Comparison of ENCODE assay signal across 8 mouse cellular contexts in the genomic region with DNA sequence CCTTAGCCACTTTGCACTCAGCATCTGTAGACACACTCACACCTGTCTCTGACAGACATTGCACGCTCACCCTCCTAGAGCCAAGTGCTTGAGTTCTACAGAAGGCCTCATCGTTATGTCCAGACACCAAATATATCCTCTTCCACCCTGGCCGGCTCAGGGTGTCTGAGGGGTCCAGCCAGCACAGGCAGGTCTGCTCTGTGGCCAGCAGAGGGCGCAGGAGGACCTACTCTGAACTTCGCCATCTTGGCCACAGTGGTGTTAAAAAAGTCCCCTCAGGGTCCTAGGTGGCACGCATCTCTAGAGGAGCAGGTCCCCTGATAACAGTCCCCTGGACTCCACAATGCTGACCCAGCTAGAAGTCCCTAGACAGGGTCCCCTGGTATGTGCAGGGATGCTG.
DNase-seq lines count a peak whose midpoint lies in the region; ATAC-seq lines count a peak whose summit lies in the region.

No protein-coding gene starts in this region.

- peaks cover 42% of the 10 kb centered on the region for H3K27me3 ChIP-seq in limb, embryonic 10.5 days (ENCODE audit: low read depth, poor library complexity, severe bottlenecking)
- no peaks in the 10 kb centered on the region for H3K27me3 ChIP-seq in midbrain, embryonic 15.5 days (replicated peaks)
- H3K27me3 ChIP-seq in stomach, embryonic 16.5 days (ENCODE audit: control insufficient read depth, insufficient read depth, low read length): no peaks in the 10 kb centered on the region

- H3K9ac ChIP-seq in midbrain, embryonic 15.5 days: no peak overlapping the region
- H3K9ac ChIP-seq in stomach, embryonic 16.5 days (ENCODE audit: low read length): no peak overlapping the region

- no peaks in the 10 kb centered on the region for H3K36me3 ChIP-seq in limb, embryonic 10.5 days
- no peaks in the 10 kb centered on the region for H3K36me3 ChIP-seq in midbrain, embryonic 15.5 days (replicated peaks)
- H3K36me3 ChIP-seq in stomach, embryonic 16.5 days (ENCODE audit: control insufficient read depth, insufficient read depth, low read length): no peaks in the 10 kb centered on the region

- H3K9me3 ChIP-seq in limb, embryonic 10.5 days (replicated peaks): no peaks in the 10 kb centered on the region
- H3K9me3 ChIP-seq in midbrain, embryonic 15.5 days: no peaks in the 10 kb centered on the region
- no peaks in the 10 kb centered on the region for H3K9me3 ChIP-seq in stomach, embryonic 16.5 days (replicated peaks; ENCODE audit: control insufficient read depth, low read length)

- no peak overlapping the region for H3K4me3 ChIP-seq in limb, embryonic 10.5 days
- H3K4me3 ChIP-seq in midbrain, embryonic 15.5 days: no peak overlapping the region
- no peak overlapping the region for H3K4me3 ChIP-seq in stomach, embryonic 16.5 days (replicated peaks; ENCODE audit: low read length)

- WGBS in limb, embryonic 10.5 days: 6% methylated on average over 6 of the region's 6 CpGs
- 7% methylated on average over 6 of the region's 6 CpGs for WGBS in midbrain, embryonic 15.5 days
- WGBS in stomach, embryonic 16.5 days: 12% methylated on average over 6 of the region's 6 CpGs

- peak; percentile 82 for ATAC-seq in granulocyte monocyte progenitor cell, adult 5-6 weeks (replicated peaks; ENCODE audit: poor library complexity, severe bottlenecking)
- ATAC-seq in midbrain, embryonic 15.5 days (replicated peaks): peak; percentile 46
- 0 out of 2 replicates have a peak, but pooled peaks have one; percentile 20 for ATAC-seq in stomach, embryonic 16.5 days (ENCODE audit: insufficient read depth, low FRiP score)

- DNase-seq in heart, adult 18-20 months: peak; percentile 29 to 78
- DNase-seq in heart, adult 11 months: no peak
- DNase-seq in embryo, embryonic 11 days: peak; percentile 92
- DNase-seq in kidney, adult 18-20 months: peak; percentile 57
- peak; percentile 94 for DNase-seq in limb, embryonic 10.5 days (ENCODE audit: low spot score)

- H3K4me1 ChIP-seq in limb, embryonic 10.5 days: peaks cover 50% of the 10 kb centered on the region
- H3K4me1 ChIP-seq in midbrain, embryonic 15.5 days: peaks cover 5% of the 10 kb centered on the region; the same call in 1 of the 2 replicates
- H3K4me1 ChIP-seq in stomach, embryonic 16.5 days (ENCODE audit: control insufficient read depth, insufficient read depth, low read length): peaks cover 16% of the 10 kb centered on the region

- peak overlapping the region; percentile 54 for H3K27ac ChIP-seq in limb, embryonic 10.5 days
- H3K27ac ChIP-seq in midbrain, embryonic 15.5 days: no peak overlapping the region
- H3K27ac ChIP-seq in stomach, embryonic 16.5 days (ENCODE audit: low read length): no peak overlapping the region

- H3K4me2 ChIP-seq in midbrain, embryonic 15.5 days: no peak overlapping the region
- H3K4me2 ChIP-seq in stomach, embryonic 16.5 days (ENCODE audit: low read depth, low read length): no peak overlapping the region

Comparison
In these comparisons a context has a peak if more than half of its experiments do, and no peak if none do; other contexts are left out.
1. ATAC-seq: peak in every context shown above with its lines; median percentile 82 in granulocyte monocyte progenitor cell, adult 5-6 weeks; 46 in midbrain, embryonic 15.5 days; 20 in stomach, embryonic 16.5 days.